Mouse (Mus musculus) liver, embryonic 14.5 days (tissue): ENCODE results near the gene Ubtd2. TPM values are rescaled to one million over a fixed set of nuclear protein-coding genes. Genes with fewer than 3 reads are reported as not detected.

ENCODE experiments used
- ATAC-seq: fragments of 200-750 bp; cut with Nextera tagmentation; 2 replicates; pipeline ENCODE4 v1.8.0; 2017; ENCODE audit warnings: moderate number of reproducible peaks, mild to moderate bottlenecking, moderate library complexity; ENCODE audit not compliant: insufficient read depth
- DNase-seq, 3 experiments: peaks; one replicate each; pipeline ENCODE4 v3.0.0-alpha.2; 2012 to 2013; ENCODE audit warnings: low read depth in 3 of 3, low spot score in 3 of 3
- H3K27ac ChIP-seq: fragments of 300-500 bp; sonication (generic); 2 replicates; pipeline ENCODE4 v1.5.1; 2014; ENCODE audit warnings: moderate library complexity, mild to moderate bottlenecking, control low read depth, inconsistent platforms
- H3K27me3 ChIP-seq: fragments of 300-500 bp; sonication (generic); 2 replicates; pipeline ENCODE4 v1.6.1; 2014; ENCODE audit warnings: mild to moderate bottlenecking, low read length, moderate library complexity; ENCODE audit not compliant: control insufficient read depth, insufficient read depth
- H3K36me3 ChIP-seq: fragments of 300-500 bp; sonication (generic); replicated peaks from 2 replicates; pipeline ENCODE4 v1.6.1; 2014; ENCODE audit warnings: low read depth; ENCODE audit not compliant: control insufficient read depth, insufficient read depth
- H3K4me1 ChIP-seq, 2 experiments: fragments of 200-500 bp in 1 of 2; fragments of 300-500 bp in 1 of 2; sonication (generic) in 1 of 2; replicated peaks; 2 replicates each; pipeline ENCODE4 v1.6.1; 2012 to 2014; ENCODE audit warnings: antibody characterized with exemption in 1 of 2, inconsistent platforms in 1 of 2, low read length in 1 of 2; ENCODE audit not compliant: control insufficient read depth in 2 of 2, insufficient read depth in 2 of 2
- H3K4me2 ChIP-seq: fragments of 300-500 bp; sonication (generic); 2 replicates; pipeline ENCODE4 v1.6.1; 2014; ENCODE audit warnings: low read depth, mild to moderate bottlenecking, control low read depth, moderate library complexity
- H3K4me3 ChIP-seq, 2 experiments: fragments of 200-500 bp in 1 of 2; fragments of 300-500 bp in 1 of 2; sonication (generic) in 1 of 2; 2 replicates each; pipeline ENCODE4 v1.5.1; 2012 to 2014; ENCODE audit warnings: low read depth in 2 of 2, low read length in 2 of 2, mild to moderate bottlenecking in 2 of 2, control low read depth in 1 of 2, inconsistent platforms in 1 of 2, moderate library complexity in 1 of 2; ENCODE audit not compliant: insufficient read depth in 1 of 2
- H3K9ac ChIP-seq: fragments of 300-500 bp; sonication (generic); replicated peaks from 2 replicates; pipeline ENCODE4 v1.6.1; 2014; ENCODE audit warnings: mild to moderate bottlenecking, control low read depth, moderate library complexity
- H3K9me3 ChIP-seq: fragments of 300-500 bp; sonication (generic); 2 replicates; pipeline ENCODE4 v1.6.1; 2016; ENCODE audit warnings: low read length, mixed read lengths; ENCODE audit not compliant: control insufficient read depth
- CTCF ChIP-seq: IDR thresholded peaks from 2 replicates; pipeline ENCODE4 v1.5.1; 2016; ENCODE audit warnings: antibody characterized with exemption, low read depth, control low read depth
- EP300 ChIP-seq: IDR thresholded peaks from 2 replicates; pipeline ENCODE4 v1.6.1; 2016; ENCODE audit warnings: antibody characterized with exemption, low read depth
- WGBS: fragments of 180-500 bp; shearing (Covaris S2); extraction: QIAGEN DNeasy Blood & Tissue Kit; methylation state at CpG from one replicate; pipeline ENCODE4 v1.1.7; 2014; ENCODE audit not compliant: insufficient replicate concordance; 5-methylcytosine and 5-hydroxymethylcytosine counted together
- polyA plus RNA-seq, 2 experiments: library from polyadenylated mRNA; depleted of rRNA in 1 of 2; stranded (reverse) in 1 of 2; unstranded in 1 of 2; fragments of >200 nt; fragmentation: Nextera tagmentation in 1 of 2; extraction: Ambion mirVana in 1 of 2; gene quantifications; 2 replicates each; pipeline versions ENCODE4 v1.2.1 to v1.2.3; 2012 to 2014

The Ubtd2 gene
- polyA plus RNA-seq, 2 experiments: 2.8 to 3.2 TPM

DNA sequence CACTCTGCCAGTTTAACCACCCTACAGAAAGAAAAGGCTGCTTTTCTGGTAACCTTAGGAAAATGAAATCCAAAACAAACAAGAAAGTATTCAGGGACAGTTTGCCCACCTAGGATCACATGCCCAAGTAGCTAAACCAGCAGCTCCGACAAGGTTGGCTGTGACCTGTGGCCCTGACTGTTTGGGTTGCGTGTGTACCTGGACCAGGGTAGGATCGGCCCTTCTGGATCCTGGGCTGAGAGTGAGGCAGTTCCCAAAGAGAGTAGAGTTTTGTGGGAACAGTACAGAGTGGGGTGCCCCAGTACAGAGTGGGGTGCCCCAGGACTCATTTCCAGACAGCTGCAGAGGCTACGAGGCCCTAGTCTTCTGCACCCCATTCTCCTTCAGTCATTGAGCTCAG is 95.9 kb downstream of the Ubtd2 start:
- Histone ChIP-seq H3K4me2 (no peak overlapping the region), H3K9me3 (no peaks in the 10 kb centered on the region), H3K36me3 (no peaks in the 10 kb centered on the region), H3K4me1 (peaks cover 24 to 32% of the 10 kb centered on the region in 2 experiments), H3K27me3 (no peaks in the 10 kb centered on the region), H3K4me3 (no peak overlapping the region), H3K9ac (no peak overlapping the region), H3K27ac (no peak overlapping the region)
- 76% methylated on average over 4 of the region's 4 CpGs for WGBS
- DNase-seq: no peak
- no peak for ATAC-seq
- TF ChIP-seq EP300: no peak
- TF ChIP-seq CTCF: no peak

DNA sequence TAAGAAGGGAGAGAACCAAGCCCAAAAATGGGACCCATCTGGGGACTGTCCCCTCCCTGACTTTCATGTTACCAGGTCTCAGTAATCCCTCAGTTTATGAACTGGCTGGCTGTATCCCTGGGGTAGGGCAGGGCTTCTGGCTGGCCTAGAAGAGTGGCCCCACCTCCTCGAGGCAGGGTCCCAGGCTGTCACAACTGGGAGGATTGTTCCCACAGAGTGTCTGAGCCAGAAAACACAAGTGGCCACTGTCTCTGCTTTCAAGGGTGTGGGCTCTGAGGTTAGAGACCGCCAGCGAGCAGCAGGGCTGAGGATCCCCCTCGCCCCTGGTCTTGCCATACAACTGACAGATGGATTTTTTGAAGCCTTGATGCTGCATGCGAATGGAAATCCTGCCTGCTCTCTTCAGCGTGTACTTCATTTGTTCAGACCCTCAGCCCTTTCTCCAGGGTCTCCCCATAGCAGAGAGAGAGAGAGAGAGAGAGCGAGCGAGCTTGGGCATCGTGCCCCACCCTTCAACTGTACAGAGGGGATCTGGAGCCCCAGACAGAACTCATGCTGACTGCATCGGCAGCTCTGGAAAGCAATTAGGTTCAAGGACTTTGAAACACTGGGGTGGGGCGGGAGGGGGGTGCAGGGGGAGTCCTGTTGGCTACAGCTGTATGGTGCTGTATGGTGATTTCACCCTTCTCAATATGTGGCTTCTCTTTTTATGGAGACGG is 96.6 kb downstream of the Ubtd2 start:
- TF ChIP-seq CTCF: no peak
- no peak for TF ChIP-seq EP300
- H3K27ac ChIP-seq: no peak overlapping the region
- no peak overlapping the region for H3K4me3 ChIP-seq
- ATAC-seq: no peak
- DNase-seq: no peak
- no peak overlapping the region for H3K4me2 ChIP-seq
- no peaks in the 10 kb centered on the region for H3K9me3 ChIP-seq
- WGBS: 72% methylated on average over 12 of the region's 12 CpGs
- peaks cover 24 to 32% of the 10 kb centered on the region in 2 experiments for H3K4me1 ChIP-seq
- no peak overlapping the region for H3K9ac ChIP-seq
- H3K36me3 ChIP-seq: no peaks in the 10 kb centered on the region
- no peaks in the 10 kb centered on the region for H3K27me3 ChIP-seq

DNA sequence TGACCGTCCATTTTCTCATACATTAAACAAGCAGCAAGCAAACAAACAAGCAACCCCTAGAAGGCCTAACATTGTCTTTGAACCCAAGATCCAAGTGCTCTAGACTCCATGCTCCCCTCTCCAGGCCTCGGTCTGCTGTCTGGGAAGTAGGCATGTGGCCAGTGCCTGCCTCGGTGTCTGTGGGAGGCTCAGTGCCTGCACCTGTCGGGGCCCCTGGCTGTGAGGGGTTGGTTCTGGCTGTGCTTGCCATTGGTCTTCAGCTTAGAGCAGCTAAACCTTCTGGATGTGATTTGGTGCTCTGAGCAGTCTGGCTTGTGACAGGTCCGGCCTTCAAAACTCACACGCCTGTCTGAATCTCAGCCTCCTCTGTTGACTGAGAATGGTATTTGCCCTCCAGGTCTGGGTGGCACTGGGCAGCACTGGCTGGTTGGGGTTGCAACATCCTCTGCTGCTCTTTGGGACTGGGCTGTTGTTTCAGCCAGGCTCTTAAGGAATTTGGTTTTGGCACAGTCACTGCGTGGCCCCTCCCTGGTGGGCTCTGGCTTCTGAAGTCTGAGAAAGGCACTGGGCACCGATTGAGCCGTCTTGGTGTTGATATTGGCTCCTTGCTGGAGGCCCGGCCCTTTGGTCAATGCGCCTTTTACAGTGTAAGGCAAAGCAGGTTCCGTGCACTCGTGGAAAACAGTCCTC is 97.4 kb downstream of the Ubtd2 start:
- no peak overlapping the region for H3K27ac ChIP-seq
- no peak for DNase-seq

DNA sequence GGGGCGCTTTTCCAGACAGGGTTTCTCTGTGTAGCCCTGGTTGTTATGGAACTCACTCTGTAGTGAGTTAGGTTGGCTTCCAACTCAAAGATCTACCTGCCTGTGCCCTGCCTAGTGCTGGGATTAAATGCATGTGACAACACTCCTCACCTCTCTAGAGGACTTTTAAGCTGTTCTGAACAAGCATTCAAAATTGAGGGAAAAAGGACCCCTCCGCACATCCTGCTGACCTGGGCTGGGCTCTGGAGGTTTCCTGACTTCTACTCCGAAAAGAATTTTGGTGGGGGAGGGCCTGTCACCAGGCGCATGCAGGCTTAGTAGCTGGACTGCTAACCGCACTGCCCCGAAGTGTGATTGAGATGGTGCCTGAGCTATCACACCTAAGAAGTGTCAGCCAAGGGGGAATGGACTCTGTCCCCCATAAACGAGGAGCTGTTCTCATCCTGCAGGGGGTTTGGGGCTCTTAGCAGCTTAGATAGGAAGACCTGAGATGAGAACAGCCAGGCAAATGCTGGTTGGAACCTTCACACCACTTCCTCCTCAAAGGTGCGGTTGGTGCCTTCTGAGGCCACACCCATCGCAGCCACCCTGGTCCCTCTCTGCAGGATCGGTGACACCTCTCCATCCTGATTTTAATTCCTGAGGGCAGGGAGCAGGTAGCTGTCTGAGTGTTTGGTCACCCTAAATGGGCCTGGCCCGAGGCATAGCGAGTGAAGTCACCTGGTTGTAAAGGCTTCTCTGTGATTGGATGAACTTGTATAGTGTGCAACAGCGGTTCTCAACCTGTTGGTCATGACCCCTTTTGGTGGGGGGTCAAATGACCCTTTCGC is 98.4 kb downstream of the Ubtd2 start:
- Histone ChIP-seq H3K9ac (no peak overlapping the region), H3K4me1 (peaks cover 24 to 32% of the 10 kb centered on the region in 2 experiments), H3K9me3 (no peaks in the 10 kb centered on the region), H3K4me3 (no peak overlapping the region), H3K4me2 (no peak overlapping the region), H3K27me3 (no peaks in the 10 kb centered on the region), H3K27ac (no peak overlapping the region), H3K36me3 (no peaks in the 10 kb centered on the region)
- TF ChIP-seq CTCF (no peak), EP300 (no peak)
- WGBS: 27% methylated on average over 14 of the region's 14 CpGs
- DNase-seq: no peak
- no peak for ATAC-seq

More for the DNA sequence above, 97.4 kb downstream of the Ubtd2 start:
- WGBS: 63% methylated on average over 13 of the region's 13 CpGs
- no peaks in the 10 kb centered on the region for H3K9me3 ChIP-seq
- no peak overlapping the region for H3K4me2 ChIP-seq
- H3K4me3 ChIP-seq: no peak overlapping the region
- no peaks in the 10 kb centered on the region for H3K27me3 ChIP-seq
- no peaks in the 10 kb centered on the region for H3K36me3 ChIP-seq
- H3K9ac ChIP-seq: no peak overlapping the region
- peaks cover 24 to 32% of the 10 kb centered on the region in 2 experiments for H3K4me1 ChIP-seq
- TF ChIP-seq EP300 (no peak), CTCF (no peak)
- ATAC-seq: no peak
